Mouse (Mus musculus): ENCODE results near the gene Tent4a.

Gene Tent4a

DNA sequence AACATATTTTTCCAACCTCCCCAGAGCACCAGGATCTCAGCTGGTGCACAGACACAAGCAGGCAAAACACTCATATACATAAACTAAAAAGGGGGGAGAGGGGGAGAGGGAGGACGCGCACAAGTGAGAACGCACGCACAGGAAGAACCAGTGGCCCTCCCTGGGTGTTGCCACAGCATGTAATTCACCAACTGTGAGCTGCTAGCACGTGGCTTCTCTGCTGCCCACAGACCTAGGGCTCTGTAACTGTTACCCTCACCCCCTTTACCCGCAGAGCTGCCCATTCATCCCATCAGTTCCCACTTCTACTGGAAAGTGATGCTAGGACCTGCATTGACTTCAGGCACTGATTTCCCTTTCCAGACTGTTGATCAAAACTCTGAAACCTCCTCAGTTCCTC lies 15.3 kb downstream of the Tent4a start:
- DNase-seq (ENCODE audit: low spot score): no peak

DNA sequence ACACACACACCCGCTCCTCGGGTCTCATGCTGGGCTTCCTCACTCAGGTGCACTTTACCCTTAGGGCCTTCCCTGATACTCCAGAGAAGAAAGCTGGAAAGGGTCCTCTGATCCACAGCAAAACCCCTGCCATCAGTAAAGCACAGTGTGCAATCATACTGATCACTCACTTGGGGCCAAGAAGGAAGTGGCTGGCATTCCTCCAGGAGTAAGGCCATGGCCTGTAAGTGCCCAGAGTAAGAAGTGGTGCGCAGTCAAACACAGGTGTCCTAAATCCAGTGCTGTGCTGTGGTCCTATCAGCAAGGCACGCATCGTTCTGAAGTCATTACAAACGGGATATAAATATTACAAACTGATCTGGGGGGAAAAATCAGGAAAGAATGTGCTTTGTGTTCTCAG lies 17.0 kb downstream of the Tent4a start:
- DNase-seq (ENCODE audit: low spot score): no peak

DNA sequence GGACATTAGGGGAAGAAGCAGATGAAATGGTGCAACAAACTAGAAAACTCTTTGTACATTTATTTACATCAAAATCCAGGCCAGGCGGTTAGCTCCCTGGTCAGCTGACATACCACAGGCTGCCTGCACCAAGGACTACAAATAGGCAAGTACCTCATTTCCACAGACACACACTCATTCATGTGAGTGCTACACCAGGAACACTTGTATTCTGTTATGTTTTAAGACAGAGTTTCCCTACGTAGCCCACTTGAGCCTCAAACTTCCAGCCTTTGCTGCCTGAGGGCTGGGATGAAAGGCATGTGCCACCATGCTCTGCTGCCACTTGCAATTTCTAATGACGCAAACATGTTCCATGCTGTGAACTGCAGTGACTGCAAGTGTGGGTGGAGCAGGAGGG lies 19.3 kb downstream of the Tent4a start:
- DNase-seq (ENCODE audit: low spot score): no peak

DNA sequence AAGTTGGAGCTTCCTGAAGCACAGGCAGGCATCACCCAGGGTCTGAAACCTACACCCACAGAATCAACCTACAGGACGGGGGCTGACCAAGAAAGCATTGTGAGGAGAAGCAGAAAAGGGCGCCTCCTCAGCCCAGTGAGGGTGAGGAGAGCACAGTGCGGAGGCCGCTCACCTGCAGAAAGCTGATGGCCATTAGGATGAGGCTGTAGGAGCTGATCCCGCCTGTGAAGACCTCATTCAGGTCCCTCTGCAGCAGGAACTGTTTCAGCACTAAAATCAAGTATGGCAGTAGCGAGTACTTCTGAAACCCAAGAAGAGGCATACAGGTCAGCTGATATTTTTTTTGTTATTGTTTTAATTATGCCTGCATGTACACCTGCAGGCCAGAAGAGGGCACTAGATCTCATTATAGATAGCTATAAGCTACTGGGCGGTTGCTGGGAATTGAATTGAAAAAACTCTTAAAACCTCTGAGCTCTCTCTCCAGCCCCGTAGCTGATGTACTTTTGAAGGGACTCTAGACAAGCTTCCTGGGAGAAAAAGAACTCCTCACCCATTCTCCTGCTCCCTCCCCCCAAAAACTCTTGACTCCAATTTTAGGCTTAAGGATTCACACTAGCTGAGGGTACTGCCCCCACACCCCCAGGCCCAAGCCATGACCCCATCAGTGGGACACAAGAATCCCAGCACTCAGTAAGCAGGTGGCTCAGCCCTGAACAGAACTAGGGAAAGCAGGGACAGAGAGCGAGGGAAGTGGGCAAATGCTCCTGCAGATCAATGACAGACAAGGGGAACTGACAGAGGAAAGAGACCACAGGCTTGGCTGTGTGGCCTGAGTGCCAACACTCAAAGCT lies 24.8 kb downstream of the Tent4a start:
- DNase-seq (ENCODE audit: low spot score): no peak

DNA sequence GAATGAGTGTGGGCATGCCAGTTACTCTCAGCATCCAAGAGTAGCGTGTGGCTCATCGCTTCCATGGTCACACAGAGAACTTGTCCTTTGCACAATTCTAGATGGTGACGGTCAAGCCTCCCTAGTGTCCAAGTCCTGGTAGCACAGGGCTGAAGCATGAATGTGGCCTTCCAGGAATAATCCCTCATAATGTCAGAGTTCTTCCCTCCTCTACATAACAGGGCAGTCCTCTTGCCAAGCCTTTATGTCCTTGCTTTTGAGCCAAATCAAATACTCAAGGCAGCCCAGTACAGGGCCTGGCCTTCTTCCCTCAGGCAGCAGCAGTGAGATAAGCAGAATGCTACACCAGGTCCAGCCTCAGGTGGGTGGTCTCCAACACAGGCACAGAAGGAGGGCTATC lies 26.8 kb downstream of the Tent4a start:
- DNase-seq (ENCODE audit: low spot score): no peak

DNA sequence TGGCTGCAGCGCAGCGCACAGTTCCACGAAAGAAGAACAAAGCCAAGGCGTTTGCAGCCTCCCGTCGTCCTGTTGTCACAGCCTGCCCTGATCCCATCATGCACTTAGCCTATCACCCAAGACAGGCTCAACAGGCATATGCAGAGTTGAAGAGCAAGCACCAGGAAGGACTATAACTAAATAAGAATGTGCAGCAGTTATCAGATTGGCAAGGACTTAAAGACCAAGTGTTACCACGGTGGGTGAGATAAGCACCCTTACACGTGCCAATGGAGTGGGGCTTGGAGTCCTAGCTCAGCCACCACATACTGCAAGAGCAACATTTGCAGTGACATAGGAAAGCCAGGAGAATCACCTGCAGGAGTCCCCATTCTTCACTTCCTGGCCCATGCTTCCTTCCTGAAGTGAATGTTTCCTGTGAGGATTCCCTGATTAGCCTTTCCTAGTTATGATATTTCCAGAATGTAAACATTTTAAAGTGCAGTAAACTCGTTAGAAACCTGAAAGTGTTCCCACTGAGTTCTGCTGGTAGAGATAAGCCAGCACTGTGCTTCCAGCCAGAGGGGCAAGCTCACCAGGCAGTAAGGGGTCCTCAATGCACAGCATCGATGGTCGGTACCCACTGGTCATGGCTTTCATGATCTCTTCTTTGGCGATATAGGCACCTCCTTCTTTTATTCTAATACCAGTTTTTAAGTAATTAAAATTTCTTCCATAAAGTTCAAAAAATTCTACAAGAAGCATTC lies 27.9 kb downstream of the Tent4a start:
- DNase-seq (ENCODE audit: low spot score): no peak

DNA sequence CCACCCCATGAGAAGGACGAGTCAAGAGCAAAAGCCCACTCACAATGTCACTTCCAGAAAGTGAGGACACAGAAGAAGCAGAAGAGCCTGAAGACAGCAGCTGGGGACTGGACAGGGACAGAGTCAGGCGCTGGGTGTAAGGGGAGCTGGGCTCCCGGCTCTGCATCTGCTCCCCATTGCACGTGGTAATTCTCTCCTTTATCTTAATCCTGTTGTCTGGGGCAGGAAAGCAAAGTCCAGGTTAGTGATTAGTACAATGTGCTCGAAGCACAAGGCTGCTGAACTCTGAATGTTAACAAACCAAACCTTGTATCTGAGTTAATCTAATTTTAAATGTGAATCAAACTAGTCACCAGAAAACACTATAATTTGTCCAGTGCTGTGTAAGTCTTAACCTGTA lies 31.6 kb downstream of the Tent4a start:
- DNase-seq (ENCODE audit: low spot score): no peak

DNA sequence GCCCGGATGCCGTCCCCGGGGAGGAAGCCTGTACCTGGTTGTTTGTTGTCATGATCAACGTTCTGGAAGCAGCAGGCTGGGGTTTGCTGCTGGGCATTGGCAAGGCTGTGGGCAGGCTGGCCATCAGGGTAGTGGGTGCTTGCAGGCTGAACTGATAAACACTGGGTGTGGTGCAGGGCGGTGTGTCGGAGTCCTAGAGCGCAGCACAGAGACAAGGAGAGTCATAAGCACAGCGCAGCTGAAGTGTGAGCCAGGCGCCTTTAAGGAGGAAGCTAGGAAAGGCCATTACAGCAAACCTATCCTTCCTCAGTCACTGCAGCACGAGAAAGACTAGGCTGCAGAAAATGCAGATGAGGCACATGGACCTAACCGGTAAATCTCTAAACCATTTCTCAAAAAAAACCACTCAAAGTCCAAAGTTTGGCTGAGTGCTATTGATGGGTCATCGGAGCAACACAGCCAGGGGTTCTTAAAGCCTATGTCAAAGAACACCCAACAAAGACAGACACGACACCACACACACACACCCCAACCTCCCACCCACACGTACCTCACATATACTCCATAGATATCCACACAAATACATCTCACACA lies 32.2 kb downstream of the Tent4a start:
- no peak for DNase-seq (ENCODE audit: low spot score)

DNA sequence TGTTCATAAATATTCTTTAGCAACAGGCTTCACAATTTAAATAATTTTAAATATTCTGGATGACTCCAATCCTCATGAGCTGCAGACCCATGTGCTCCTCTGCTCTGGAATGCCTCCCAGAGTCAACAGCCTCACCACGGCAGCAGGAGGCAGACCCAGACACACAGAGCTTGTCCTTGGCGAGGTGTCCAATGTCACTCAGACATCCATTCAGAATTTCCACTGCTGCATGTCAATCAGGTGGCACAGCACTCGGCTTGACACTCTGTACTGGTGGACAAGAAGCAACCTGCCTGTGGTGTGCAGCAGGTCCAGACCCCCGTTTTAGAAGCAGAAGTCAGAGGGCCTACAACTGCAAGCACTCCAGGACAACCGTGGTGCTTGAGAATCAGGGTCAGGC lies 36.1 kb downstream of the Tent4a start:
- no peak for DNase-seq (ENCODE audit: low spot score)

DNA sequence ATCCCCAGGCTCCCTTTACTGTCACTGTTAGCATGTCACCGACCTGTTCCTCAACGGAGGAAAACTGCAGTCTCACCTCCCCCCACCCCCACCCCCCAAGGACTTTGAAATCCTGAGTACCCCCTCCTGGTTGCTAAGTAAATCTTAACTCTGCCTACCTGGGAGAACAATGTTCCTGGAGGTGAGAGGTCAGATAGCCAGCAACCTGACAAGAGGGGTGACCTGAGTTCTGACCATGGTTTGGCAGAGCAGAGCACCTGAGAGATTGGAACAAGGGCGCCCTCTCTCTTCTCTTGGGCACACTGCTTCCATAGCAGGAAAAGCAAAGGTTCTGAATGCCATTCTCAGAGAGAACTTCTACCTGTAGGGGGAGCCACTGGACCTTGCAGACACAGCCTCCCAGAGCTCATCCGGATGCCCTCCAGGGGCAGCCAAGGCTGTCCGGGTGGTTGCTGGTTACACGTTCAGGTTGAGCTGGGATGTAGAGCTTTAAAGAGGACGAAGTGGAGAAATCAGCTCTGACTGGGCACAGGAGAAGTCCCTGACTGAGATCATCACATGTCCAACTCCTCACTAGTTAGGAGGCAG lies 41.4 kb downstream of the Tent4a start:
- DNase-seq (ENCODE audit: low spot score): no peak

DNA sequence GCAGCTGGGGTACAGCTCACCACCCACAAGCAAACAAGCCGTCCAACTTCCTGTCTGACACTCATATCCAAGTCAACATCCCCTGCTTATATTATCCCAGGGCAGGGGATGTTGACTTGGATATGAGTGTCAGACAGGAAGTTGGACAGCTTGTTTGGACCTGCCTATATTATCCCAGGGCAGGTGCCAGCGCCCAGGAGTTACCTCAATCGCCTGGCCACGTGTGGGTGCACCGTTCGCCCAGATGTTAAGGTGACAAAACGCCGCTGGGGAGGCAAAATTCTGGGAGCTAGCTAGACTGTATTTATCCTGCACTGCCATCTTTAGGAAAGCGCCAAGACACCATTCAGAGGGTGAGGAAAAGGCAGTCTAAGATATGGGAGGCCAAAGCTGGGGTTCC lies 44.6 kb downstream of the Tent4a start:
- no peak for DNase-seq (ENCODE audit: low spot score)

DNA sequence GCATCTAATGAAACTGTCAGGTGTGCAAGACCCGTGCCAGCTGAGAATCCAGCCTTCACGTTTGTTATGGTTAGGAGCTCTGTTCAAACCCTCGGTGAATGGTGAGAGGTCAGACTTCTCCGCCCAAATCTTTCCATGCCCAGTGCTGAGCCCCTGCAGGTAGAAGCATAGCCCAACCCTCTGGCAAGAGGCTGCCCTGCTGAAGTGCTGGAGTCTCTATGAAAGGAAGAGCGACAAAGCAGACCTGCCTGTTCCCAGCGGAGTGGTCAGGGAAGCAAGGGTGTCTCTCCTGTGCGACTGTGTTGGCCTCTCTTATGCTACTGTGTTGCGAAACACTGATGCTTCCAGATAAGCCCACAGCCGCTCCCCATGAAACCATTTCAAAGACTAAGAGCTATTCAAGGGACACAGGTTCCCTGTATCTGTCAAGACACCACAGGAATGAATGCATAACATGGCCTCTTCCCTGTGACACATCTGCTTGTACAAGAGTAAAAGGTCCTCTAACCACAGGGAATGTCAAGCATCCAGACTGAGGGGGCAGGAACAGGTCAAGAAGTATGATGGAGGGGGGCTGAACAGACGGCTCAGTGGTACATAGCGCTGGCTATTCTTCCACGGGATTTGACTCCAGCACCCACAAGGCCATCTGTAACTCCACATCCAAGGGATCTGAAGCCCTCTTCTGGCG lies 45.7 kb downstream of the Tent4a start:
- DNase-seq (ENCODE audit: low spot score): no peak

DNA sequence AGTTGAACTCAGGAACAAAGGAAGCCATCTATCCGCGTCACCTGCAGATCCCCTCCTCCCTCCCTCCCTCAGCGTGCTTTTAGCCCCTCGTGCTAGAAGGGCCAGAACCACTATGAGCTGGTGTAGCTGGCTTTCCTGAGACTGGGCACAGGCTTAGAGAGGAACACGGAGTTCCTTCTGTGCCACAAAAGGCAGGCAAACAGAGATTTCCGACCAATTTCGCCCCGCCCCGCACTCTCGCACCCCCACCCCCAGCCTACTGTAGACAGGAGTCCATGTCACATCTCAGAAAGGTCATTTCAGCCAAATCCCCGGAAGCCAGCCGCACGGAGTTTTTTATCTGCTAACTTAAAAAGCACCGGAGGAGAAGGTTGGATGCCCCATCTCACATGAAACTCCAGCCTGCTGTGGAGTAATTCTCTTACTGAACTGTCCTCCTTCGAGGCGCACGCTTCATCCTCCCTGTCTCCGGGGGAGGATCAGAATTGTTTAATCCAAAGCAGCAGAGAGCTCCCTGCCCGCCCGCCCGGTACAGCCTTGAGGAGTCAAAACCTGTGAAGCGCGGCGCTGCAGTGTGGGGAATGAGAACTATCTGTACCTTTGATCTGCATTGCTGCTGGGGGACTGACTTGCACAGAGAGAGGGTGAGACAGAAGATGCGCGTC lies 46.7 kb downstream of the Tent4a start:
- DNase-seq (ENCODE audit: low spot score): no peak

DNA sequence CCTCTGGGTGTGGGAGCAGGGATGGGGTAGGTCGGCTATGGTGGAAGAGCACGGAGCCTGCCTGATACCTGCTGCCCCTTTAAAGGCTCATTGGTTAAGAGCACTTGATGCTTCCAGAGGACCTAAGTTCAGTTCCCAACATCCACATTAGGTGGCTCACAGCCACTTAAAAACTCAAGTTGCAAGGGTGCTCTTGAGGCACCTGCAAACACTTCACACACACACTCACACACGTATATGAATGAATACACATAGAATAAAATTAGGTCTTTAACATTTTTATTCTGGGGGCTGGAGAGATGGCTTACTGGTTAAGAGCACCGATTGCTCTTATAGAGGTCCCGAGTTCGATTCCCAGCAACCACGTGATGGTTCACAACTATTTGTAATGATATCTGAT lies 47.3 kb downstream of the Tent4a start:
- DNase-seq (ENCODE audit: low spot score): no peak

DNA sequence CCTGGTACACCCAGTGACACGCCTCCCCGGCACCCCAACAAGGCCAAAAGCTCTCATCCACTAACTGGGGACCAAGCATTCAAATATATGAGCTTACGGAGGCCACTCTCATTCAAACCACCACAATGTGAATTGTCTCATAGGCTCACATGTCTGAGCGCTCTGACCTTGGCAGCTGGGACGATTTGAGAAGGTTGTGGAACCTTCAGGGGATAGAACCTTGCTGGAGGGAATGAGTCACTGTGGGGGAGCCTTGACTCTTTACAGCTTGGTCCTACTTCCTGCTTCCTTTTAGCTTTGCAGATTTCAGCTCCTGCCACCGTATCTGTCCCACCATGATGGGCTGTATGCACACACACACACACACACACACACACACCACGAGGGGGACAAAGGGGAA lies 48.6 kb downstream of the Tent4a start:
- no peak for DNase-seq (ENCODE audit: low spot score)

DNA sequence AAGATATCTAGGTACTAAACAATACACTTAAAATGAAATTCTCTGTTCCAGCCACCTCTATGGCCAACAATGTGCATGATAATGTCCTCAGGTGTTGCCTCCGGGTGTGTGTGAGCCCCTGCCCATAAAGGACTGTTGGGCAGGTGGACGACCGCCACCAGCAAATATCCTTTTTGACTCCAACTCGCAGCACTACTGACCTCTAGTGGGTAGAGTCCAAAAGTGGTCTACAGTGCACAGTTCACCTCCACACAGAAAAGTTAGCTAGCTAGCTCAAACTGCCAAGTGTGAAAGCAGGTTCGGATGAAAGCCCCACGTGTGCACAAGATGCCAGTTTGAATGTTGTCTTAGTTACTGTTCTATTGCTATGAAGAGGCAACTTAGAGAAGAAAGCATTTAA lies 49.1 kb downstream of the Tent4a start:
- DNase-seq (ENCODE audit: low spot score): no peak

DNA sequence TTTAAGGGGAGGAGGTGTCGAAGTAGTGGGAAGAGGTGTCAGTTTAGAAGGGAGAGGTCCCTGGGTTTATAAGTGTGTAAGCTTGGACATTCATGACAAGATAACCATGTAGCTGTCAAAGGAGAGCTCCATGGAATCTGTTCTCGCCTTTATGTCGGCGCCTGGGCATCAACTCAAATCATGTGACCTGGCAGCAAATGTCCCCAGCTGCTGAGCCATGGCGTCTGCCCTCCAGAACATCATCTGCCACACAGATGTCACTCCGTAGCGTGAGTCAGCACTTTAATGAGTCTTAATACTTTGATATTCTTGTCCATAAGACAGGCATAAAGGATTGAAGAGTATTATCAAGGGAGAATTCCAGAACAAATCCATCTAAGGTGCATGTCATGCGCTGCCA lies 51.7 kb downstream of the Tent4a start:
- no peak for DNase-seq (ENCODE audit: low spot score)

DNA sequence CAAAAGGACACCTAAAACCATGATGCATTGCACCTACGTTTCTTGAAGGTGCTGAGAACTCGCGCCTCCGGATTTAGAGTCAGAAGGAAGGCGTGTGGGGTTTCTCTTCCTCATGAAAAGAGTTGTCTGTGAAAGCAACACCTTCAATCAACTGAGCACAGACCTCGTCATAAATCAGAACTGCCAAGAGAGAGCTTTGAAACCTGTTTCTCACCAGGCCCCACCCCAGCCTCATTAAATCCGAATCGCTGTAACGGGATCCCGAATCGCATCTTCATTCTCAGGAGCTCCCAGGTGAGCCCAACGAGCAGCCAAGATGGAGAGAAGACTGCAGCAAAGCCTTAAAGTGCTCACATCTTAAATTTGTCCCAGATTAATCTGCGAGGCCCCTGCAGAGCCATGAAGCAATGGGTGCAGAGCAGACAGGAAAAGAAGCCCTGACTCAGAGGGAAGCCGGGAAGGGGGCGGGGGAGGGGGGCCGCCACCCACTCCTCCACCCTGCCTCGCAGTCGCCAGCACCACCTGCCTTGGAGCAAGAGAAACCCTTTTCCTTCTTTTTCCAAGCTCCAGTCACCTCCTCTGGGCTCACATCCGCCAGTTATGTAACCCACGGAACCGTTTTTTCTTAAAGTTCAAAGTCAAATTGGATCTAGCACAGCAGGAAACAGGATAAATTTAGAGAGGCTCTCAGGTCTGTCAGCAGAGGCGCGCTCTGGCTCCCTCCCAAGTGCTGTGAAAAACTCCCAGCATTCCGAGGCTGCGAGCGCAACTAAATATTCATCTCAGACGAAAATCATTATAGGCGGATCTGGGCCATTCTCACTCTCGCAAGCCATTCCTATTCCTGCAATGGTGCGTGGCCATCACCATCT lies 52.5 kb downstream of the Tent4a start:
- DNase-seq (ENCODE audit: low spot score): no peak

DNA sequence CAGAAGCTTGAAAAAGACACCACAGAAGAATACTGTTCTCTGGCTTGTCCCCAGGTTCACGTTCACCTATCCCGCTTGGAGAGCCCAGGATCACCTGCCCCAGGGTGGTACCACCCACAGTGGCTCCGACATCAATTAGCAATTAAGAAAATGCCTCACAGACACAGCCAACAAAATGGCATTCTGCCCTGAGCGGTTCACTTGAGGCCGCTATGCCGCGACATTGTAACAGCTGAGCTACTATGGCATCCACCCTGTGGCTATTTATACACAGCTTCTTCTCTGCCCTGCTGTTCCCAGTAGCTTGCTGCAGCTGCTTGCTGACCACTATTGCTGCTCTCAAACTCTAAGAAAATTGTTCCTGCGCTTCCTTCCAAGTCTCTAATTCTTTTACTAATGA lies 53.4 kb downstream of the Tent4a start:
- no peak for DNase-seq (ENCODE audit: low spot score)

DNA sequence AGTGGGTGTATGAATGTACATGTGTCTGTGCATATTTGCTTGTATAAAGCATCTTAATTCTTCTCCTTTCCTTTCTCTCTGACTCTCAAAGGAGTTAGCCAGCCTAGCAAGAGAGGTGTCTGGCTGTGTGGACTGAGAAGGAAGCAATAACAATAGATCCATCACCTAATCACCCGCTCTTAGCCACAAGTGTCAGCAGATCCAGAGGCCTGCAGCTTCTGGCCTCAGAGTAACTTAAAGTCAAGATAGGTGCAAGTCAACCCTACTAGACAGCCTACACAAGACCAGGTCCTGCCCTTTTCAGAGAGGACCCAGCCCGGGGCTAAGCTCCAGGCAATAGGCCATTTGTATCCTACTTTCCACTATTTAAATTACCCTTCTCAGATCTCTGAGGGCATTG lies 54.5 kb downstream of the Tent4a start:
- no peak for DNase-seq (ENCODE audit: low spot score)

DNA sequence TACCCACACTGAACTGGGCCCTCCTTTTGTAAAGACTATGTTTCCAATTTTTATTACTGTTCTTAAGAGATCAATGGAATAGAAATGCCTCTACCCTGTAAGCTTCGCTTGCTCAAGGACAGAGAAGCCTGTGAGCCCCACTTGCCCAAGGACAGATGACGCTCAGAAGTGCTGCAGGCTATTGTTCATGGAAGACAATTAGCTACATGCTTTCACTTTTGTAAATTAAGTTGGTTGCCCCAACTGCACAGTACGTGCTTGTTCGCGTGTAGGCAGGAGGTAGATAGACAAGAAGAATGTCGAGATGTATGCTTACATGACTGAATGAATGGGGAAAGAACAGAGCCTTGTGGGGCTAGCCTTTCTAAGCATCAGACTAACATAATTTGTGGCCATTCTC lies 55.7 kb downstream of the Tent4a start:
- DNase-seq (ENCODE audit: low spot score): no peak
